Mouse (Mus musculus) monocyte, adult 59 days (primary cell): ENCODE measurements around the gene Gm6408. TPM values are rescaled to one million over a fixed set of nuclear protein-coding genes. Genes with fewer than 3 reads are reported as not detected.

ENCODE experiments used
- total RNA-seq, 2 experiments: library from RNA; stranded (reverse); gene quantifications; one replicate each; pipeline ENCODE4 v1.2.4; 2023

Gm6408 gene
- not detected for total RNA-seq

GRCm38 (mm10) chr5:146481665-146482064, at the start of gene Gm6408:
Gene Gm6408, plus strand, starts transcription at chr5:146481965.

GRCm38 (mm10) chr5:146491063-146491462, 9.3 kb downstream of the Gm6408 start, which contains the start of gene Gm6370:
Gene Gm6370, plus strand, starts transcription at chr5:146491363.

GRCm38 (mm10) chr5:146502099-146502498, 20.3 kb downstream of the Gm6408 start, which contains the start of gene 4930449I24Rik:
Gene 4930449I24Rik, plus strand, starts transcription at chr5:146502399.

GRCm38 (mm10) chr5:146513823-146514222, 32.1 kb downstream of the Gm6408 start, which contains the start of gene Gm3402:
Gene Gm3402, plus strand, starts transcription at chr5:146514123.

GRCm38 (mm10) chr5:146525501-146525900, 43.7 kb downstream of the Gm6408 start, which contains the start of gene Gm3404:
Gene Gm3404, plus strand, starts transcription at chr5:146525801.

Other genes starting within 250 kb of the Gm6408 start
- not detected for gene Wasf3, start 97.0 kb upstream of the Gm6408 start, total RNA-seq
- not detected for gene Gm6370, start 9.4 kb downstream of the Gm6408 start, total RNA-seq
- not detected for gene 4930449I24Rik, start 20.4 kb downstream of the Gm6408 start, total RNA-seq
- gene Gm3402, start 32.2 kb downstream of the Gm6408 start, total RNA-seq: not detected
- gene Gm3404, start 43.8 kb downstream of the Gm6408 start, total RNA-seq: not detected
- not detected for gene Gm3409, start 55.7 kb downstream of the Gm6408 start, total RNA-seq
- not detected for gene Gm3415, start 74.2 kb downstream of the Gm6408 start, total RNA-seq
- not detected for gene Gpr12, start 103.3 kb downstream of the Gm6408 start, total RNA-seq